ENCODE assay signal across 10 mouse cellular contexts in the genomic region with DNA sequence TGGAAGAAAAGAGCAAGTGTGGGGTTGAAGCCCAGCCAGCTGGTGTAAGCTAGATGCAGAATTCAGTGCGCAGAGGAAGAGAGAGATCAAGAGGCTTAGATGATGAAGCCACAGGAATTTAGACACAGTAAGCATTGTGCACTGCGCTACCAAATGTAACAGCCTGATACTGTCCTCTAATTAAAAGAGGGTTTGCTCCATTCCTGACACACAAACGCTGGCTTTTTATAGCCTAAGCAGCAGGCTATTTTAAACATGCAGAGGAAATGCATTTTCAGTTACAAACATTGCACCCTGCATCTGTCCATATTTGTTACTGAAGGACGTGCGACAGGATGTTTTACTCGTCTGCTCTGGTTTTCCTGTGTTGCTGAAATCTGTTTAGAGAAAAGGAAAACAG. TPM values are rescaled to one million over a fixed set of nuclear protein-coding genes. Genes with fewer than 3 reads are reported as not detected.
A peak's percentile ranks its signal among the peaks of the same experiment; 100 is the strongest.
DNase-seq lines count a peak whose midpoint lies in the region; ATAC-seq lines count a peak whose summit lies in the region.
"Had no signal": no experiment of that assay in that cellular context is flagged by ENCODE, and none has a peak within 500 bp of the region (broad histone marks: within the 10 kb centered on the region; RNA-seq: fewer than 3 reads in every experiment).

No protein-coding gene starts in this region.

- H3K4me2 ChIP-seq in kidney, embryonic 15.5 days = no peak overlapping the region
- no peak overlapping the region for H3K4me2 ChIP-seq in midbrain, embryonic 11.5 days
- H3K4me2 ChIP-seq in limb, embryonic 15.5 days = no peak overlapping the region

- DNase-seq in kidney, adult 11 months = no peak
- peak; percentile 56 for DNase-seq in midbrain, embryonic 11.5 days (ENCODE audit: low spot score, missing footprints)
- no peak for DNase-seq in midbrain, embryonic 10.5 days (ENCODE audit: low spot score)
- no peak for DNase-seq in adrenal gland, postnatal 14 days
- no peak for DNase-seq in embryo, embryonic 11 days
- DNase-seq: kidney, adult 9 months; right cerebral cortex, postnatal 14 days had no signal

- no peaks in the 10 kb centered on the region for H3K9me3 ChIP-seq in kidney, embryonic 15.5 days (replicated peaks)
- H3K9me3 ChIP-seq in midbrain, embryonic 11.5 days (ENCODE audit: control insufficient read depth, low read length) = no peaks in the 10 kb centered on the region
- no peaks in the 10 kb centered on the region for H3K9me3 ChIP-seq in midbrain, embryonic 10.5 days (replicated peaks)
- no peaks in the 10 kb centered on the region for H3K9me3 ChIP-seq in limb, embryonic 15.5 days

- H3K4me1 ChIP-seq in kidney, embryonic 15.5 days = peaks cover 22% of the 10 kb centered on the region
- no peaks in the 10 kb centered on the region for H3K4me1 ChIP-seq in midbrain, embryonic 11.5 days (ENCODE audit: control insufficient read depth, insufficient read depth, low read length)
- H3K4me1 ChIP-seq in midbrain, embryonic 10.5 days = no peaks in the 10 kb centered on the region
- H3K4me1 ChIP-seq in limb, embryonic 15.5 days = no peaks in the 10 kb centered on the region

- H3K4me3 ChIP-seq in kidney, embryonic 15.5 days (replicated peaks) = no peak overlapping the region
- H3K4me3 ChIP-seq in midbrain, embryonic 11.5 days (ENCODE audit: low read depth, low read length) = no peak overlapping the region
- no peak overlapping the region for H3K4me3 ChIP-seq in midbrain, embryonic 10.5 days
- no peak overlapping the region for H3K4me3 ChIP-seq in limb, embryonic 15.5 days

- no peaks in the 10 kb centered on the region for H3K27me3 ChIP-seq in kidney, embryonic 15.5 days
- H3K27me3 ChIP-seq in midbrain, embryonic 11.5 days (ENCODE audit: control insufficient read depth, insufficient read depth, low read length) = no peaks in the 10 kb centered on the region
- H3K27me3 ChIP-seq in midbrain, embryonic 10.5 days (ENCODE audit: low read depth, poor library complexity, severe bottlenecking) = no peaks in the 10 kb centered on the region
- H3K27me3 ChIP-seq in limb, embryonic 15.5 days = no peaks in the 10 kb centered on the region

- no peak overlapping the region for H3K9ac ChIP-seq in kidney, embryonic 15.5 days
- no peak overlapping the region for H3K9ac ChIP-seq in midbrain, embryonic 11.5 days (ENCODE audit: low read length)
- no peak overlapping the region for H3K9ac ChIP-seq in limb, embryonic 15.5 days

- ATAC-seq in kidney, embryonic 15.5 days (replicated peaks; ENCODE audit: low FRiP score) = no peak
- no peak for ATAC-seq in midbrain, embryonic 11.5 days (ENCODE audit: low FRiP score)
- no peak for ATAC-seq in limb, embryonic 15.5 days (ENCODE audit: insufficient number of reproducible peaks, low FRiP score, low TSS enrichment, low read depth)
- ATAC-seq: forebrain, embryonic 14.5 days had no signal

- H3K36me3 ChIP-seq in kidney, embryonic 15.5 days = peaks cover 71% of the 10 kb centered on the region
- peaks cover 7% of the 10 kb centered on the region for H3K36me3 ChIP-seq in midbrain, embryonic 11.5 days (ENCODE audit: control insufficient read depth, insufficient read depth, low read length)
- peaks cover 91% of the 10 kb centered on the region for H3K36me3 ChIP-seq in midbrain, embryonic 10.5 days
- H3K36me3 ChIP-seq in limb, embryonic 15.5 days = peaks cover 45% of the 10 kb centered on the region

- 72% methylated on average over 6 of the region's 6 CpGs for WGBS in kidney, embryonic 15.5 days
- WGBS in midbrain, embryonic 11.5 days = 89% methylated on average over 6 of the region's 6 CpGs
- 90% methylated on average over 6 of the region's 6 CpGs for WGBS in midbrain, embryonic 10.5 days
- WGBS in limb, embryonic 15.5 days = 63% methylated on average over 6 of the region's 6 CpGs

- peak overlapping the region; percentile 75 for H3K27ac ChIP-seq in kidney, embryonic 15.5 days
- no peak overlapping the region for H3K27ac ChIP-seq in midbrain, embryonic 11.5 days (ENCODE audit: low read depth, low read length)
- no peak overlapping the region for H3K27ac ChIP-seq in midbrain, embryonic 10.5 days (replicated peaks)
- H3K27ac ChIP-seq in limb, embryonic 15.5 days = peak overlapping the region; percentile 54; the same call in 1 of the 2 replicates

RNA-seq across cellular contexts. Expression of gene Cfdp1, which starts 25.5 kb away (rescaled TPM):
- polyA plus RNA-seq in kidney, embryonic 15.5 days (2015; fragmentation: Nextera tagmentation; extraction: Ambion mirVana) = 226 and 233 TPM in 2 replicates
- 209 and 223 TPM in 2 replicates for polyA plus RNA-seq in midbrain, embryonic 11.5 days (2014; fragmentation: Nextera tagmentation; extraction: Ambion mirVana)
- 205 and 225 TPM in 2 replicates for polyA plus RNA-seq in midbrain, embryonic 10.5 days (2016; fragmentation: Nextera tagmentation; extraction: Ambion mirVana)
- polyA plus RNA-seq in limb, embryonic 15.5 days (2015; fragmentation: Nextera tagmentation; extraction: Ambion mirVana) = 225 and 232 TPM in 2 replicates
- total RNA-seq in adrenal gland, postnatal 14 days (2021) = 82.4 and 83.1 TPM in 2 replicates

RNA-seq across cellular contexts. Expression of gene Tmem170, which starts 48.0 kb away (rescaled TPM):
- 13.0 and 13.4 TPM in 2 replicates for polyA plus RNA-seq in kidney, embryonic 15.5 days (2015; fragmentation: Nextera tagmentation; extraction: Ambion mirVana)
- polyA plus RNA-seq in midbrain, embryonic 11.5 days (2014; fragmentation: Nextera tagmentation; extraction: Ambion mirVana) = 6.8 and 7.2 TPM in 2 replicates
- polyA plus RNA-seq in midbrain, embryonic 10.5 days (2016; fragmentation: Nextera tagmentation; extraction: Ambion mirVana) = 10.3 TPM in 2 replicates
- polyA plus RNA-seq in limb, embryonic 15.5 days (2015; fragmentation: Nextera tagmentation; extraction: Ambion mirVana) = 6.9 and 8.0 TPM in 2 replicates
- 5.8 and 6.5 TPM in 2 replicates for total RNA-seq in adrenal gland, postnatal 14 days (2021)

Comparison
In these comparisons a context has a peak if more than half of its experiments do, and no peak if none do; other contexts are left out.
1. H3K27ac ChIP-seq: peak in kidney, embryonic 15.5 days (single experiment) and limb, embryonic 15.5 days (single experiment); none in midbrain, embryonic 11.5 days (single experiment) and midbrain, embryonic 10.5 days (single experiment).